Mouse (Mus musculus) C2C12 (cell line): ENCODE data around the gene Gm49425. TPM values are rescaled to one million over a fixed set of nuclear protein-coding genes. Genes with fewer than 3 reads are reported as not detected.

ENCODE experiments used
- H3K27me3 ChIP-seq: one replicate; pipeline ENCODE4 v1.6.1; 2011; ENCODE audit not compliant: control insufficient read depth, insufficient read depth, insufficient read length
- H3K36me3 ChIP-seq: one replicate; pipeline ENCODE4 v1.6.1; 2011; ENCODE audit not compliant: control insufficient read depth, insufficient read depth
- H3K4me3 ChIP-seq: one replicate; pipeline ENCODE4 v1.5.1; 2011; ENCODE audit warnings: mild to moderate bottlenecking, control low read depth; ENCODE audit not compliant: poor library complexity, insufficient read depth, severe bottlenecking
- H3K79me2 ChIP-seq: one replicate; pipeline ENCODE4 v1.6.1; 2011; ENCODE audit not compliant: control insufficient read depth, insufficient read depth
- H3K79me3 ChIP-seq: one replicate; pipeline ENCODE4 v1.6.1; 2011; ENCODE audit warnings: low read depth, control low read depth
- H3ac ChIP-seq: one replicate; pipeline ENCODE3; 2011; ENCODE audit warnings: low read depth; ENCODE audit not compliant: control insufficient read depth, insufficient read length
- MYOG ChIP-seq: IDR thresholded peaks from one replicate; pipeline ENCODE4 v1.6.1; 2011; ENCODE audit not compliant: control insufficient read depth, insufficient read length; ENCODE audit errors: extremely low read depth
- microRNA-seq: library from miRNA; unstranded; fragments of <30 nt; microRNA quantifications from one replicate; pipeline ENCODE4, GENCODE M21; 2019; ENCODE audit warnings: borderline microRNAs expressed
- polyA plus RNA-seq: library from polyadenylated mRNA; unstranded; fragments of >200 nt; fragmentation: generic; extraction: Trizol; gene quantifications from one replicate; pipeline ENCODE4 v1.2.1, GENCODE M21; 2012; ENCODE audit warnings: missing spikeins

Gene Gm49425
- polyA plus RNA-seq, 1 experiment: not detected

- no peaks in the 10 kb centered on the region for H3K79me3 ChIP-seq
- no peak overlapping the region for H3K4me3 ChIP-seq
- H3K36me3 ChIP-seq: no peaks in the 10 kb centered on the region
- H3ac ChIP-seq: no peak overlapping the region
- no peak for TF ChIP-seq MYOG
- peaks cover 15% of the 10 kb centered on the region for H3K27me3 ChIP-seq
- no peaks in the 10 kb centered on the region for H3K79me2 ChIP-seq
Observed at GRCm38 (mm10) chr15:101469093-101469492, 48.0 kb downstream of the Gm49425 start.

Small RNAs within 50 kb of the gene (microRNA-seq; reads per million reads assigned to microRNA genes)
- gene Gm44393: not detected

Other genes starting within 250 kb of the Gm49425 start
- 61.3 TPM for gene Atg101, start 233.0 kb downstream of the Gm49425 start, polyA plus RNA-seq
- gene 6030408B16Rik, start 224.0 kb downstream of the Gm49425 start, polyA plus RNA-seq: 0.06 TPM
- gene Krt80, start 147.1 kb downstream of the Gm49425 start, polyA plus RNA-seq: 10.1 TPM
- gene Krt7, start 106.2 kb downstream of the Gm49425 start, polyA plus RNA-seq: 0.04 TPM
- gene Krt87, start 78.5 kb downstream of the Gm49425 start, polyA plus RNA-seq: not detected
- not detected for gene Krt88, start 69.5 kb downstream of the Gm49425 start, polyA plus RNA-seq
- gene Krt81, start 53.5 kb downstream of the Gm49425 start, polyA plus RNA-seq: not detected
- not detected for gene Krt86, start 43.8 kb downstream of the Gm49425 start, polyA plus RNA-seq
- gene Krt83, start 25.7 kb downstream of the Gm49425 start, polyA plus RNA-seq: not detected
- gene Krt84, start 15.6 kb upstream of the Gm49425 start, polyA plus RNA-seq: not detected
- not detected for gene Krt82, start 33.4 kb upstream of the Gm49425 start, polyA plus RNA-seq
- not detected for gene Krt90, start 45.7 kb upstream of the Gm49425 start, polyA plus RNA-seq
- not detected for gene Krt75, start 56.6 kb upstream of the Gm49425 start, polyA plus RNA-seq
- not detected for gene Gm5414, start 110.9 kb upstream of the Gm49425 start, polyA plus RNA-seq
- gene Gm5478, start 130.1 kb upstream of the Gm49425 start, polyA plus RNA-seq: not detected
- not detected for gene Krt6b, start 163.0 kb upstream of the Gm49425 start, polyA plus RNA-seq
- gene Krt6a, start 177.0 kb upstream of the Gm49425 start, polyA plus RNA-seq: not detected
- 0.02 TPM for gene Krt5, start 195.6 kb upstream of the Gm49425 start, polyA plus RNA-seq
- not detected for gene Krt71, start 225.8 kb upstream of the Gm49425 start, polyA plus RNA-seq